ENCODE assay signal across 16 mouse cellular contexts in genomic region chr4:102240754-102241427, GRCm38 (mm10).
DNase-seq lines count a peak whose midpoint lies in the region; ATAC-seq and TF ChIP-seq lines count a peak whose summit lies in the region.
"Had no signal": no experiment of that assay in that cellular context is flagged by ENCODE, and none has a peak within 500 bp of the region (broad histone marks: within the 10 kb centered on the region; RNA-seq: fewer than 3 reads in every experiment).

No protein-coding gene starts in this region.

- H3K4me3 ChIP-seq in forebrain, embryonic 15.5 days, result no peak overlapping the region
- H3K4me3 ChIP-seq in forebrain, embryonic 12.5 days (replicated peaks), result no peak overlapping the region
- H3K4me3 ChIP-seq in layer of hippocampus, adult 2 months, result no peak overlapping the region
- H3K4me3 ChIP-seq in kidney, embryonic 16.5 days (ENCODE audit: low read length), result no peak overlapping the region
- H3K4me3 ChIP-seq: liver, embryonic 12.5 days; midbrain, embryonic 10.5 days had no signal

- peak overlapping the region; percentile 70 for H3K27ac ChIP-seq in forebrain, embryonic 15.5 days (replicated peaks)
- no peak overlapping the region for H3K27ac ChIP-seq in forebrain, embryonic 12.5 days
- peak overlapping the region; percentile 93 for H3K27ac ChIP-seq in layer of hippocampus, adult 2 months
- H3K27ac ChIP-seq in kidney, embryonic 16.5 days (ENCODE audit: low read length), result no peak overlapping the region
- H3K27ac ChIP-seq: liver, embryonic 12.5 days; midbrain, embryonic 10.5 days had no signal

- no peak for TF ChIP-seq CTCF in layer of hippocampus, adult 2 months (conservative IDR thresholded peaks at IDR 0.05)

- ATAC-seq in forebrain, embryonic 15.5 days (replicated peaks), result peak; percentile 10; the same call in 1 of the 2 replicates
- ATAC-seq in forebrain, embryonic 12.5 days (ENCODE audit: low FRiP score), result no peak
- ATAC-seq in kidney, embryonic 16.5 days (ENCODE audit: low FRiP score, low TSS enrichment), result no peak
- ATAC-seq: liver, embryonic 12.5 days; lung, postnatal 0 days had no signal

- H3K36me3 ChIP-seq in forebrain, embryonic 15.5 days, result no peaks in the 10 kb centered on the region
- H3K36me3 ChIP-seq in forebrain, embryonic 12.5 days (replicated peaks), result no peaks in the 10 kb centered on the region
- H3K36me3 ChIP-seq in kidney, embryonic 16.5 days (ENCODE audit: insufficient read depth, low read length), result no peaks in the 10 kb centered on the region
- H3K36me3 ChIP-seq: liver, embryonic 12.5 days; midbrain, embryonic 10.5 days had no signal

- no peak overlapping the region for H3K9ac ChIP-seq in forebrain, embryonic 15.5 days (replicated peaks)
- no peak overlapping the region for H3K9ac ChIP-seq in forebrain, embryonic 12.5 days
- no peak overlapping the region for H3K9ac ChIP-seq in kidney, embryonic 16.5 days (replicated peaks; ENCODE audit: low read length)
- H3K9ac ChIP-seq: hindbrain, embryonic 14.5 days; liver, embryonic 12.5 days had no signal

- no peak overlapping the region for H3K4me2 ChIP-seq in forebrain, embryonic 15.5 days (replicated peaks)
- no peak overlapping the region for H3K4me2 ChIP-seq in forebrain, embryonic 12.5 days
- no peak overlapping the region for H3K4me2 ChIP-seq in kidney, embryonic 16.5 days (replicated peaks; ENCODE audit: low read depth, low read length)
- H3K4me2 ChIP-seq: hindbrain, embryonic 14.5 days; liver, embryonic 12.5 days had no signal

- WGBS in forebrain, embryonic 15.5 days, result 41% methylated on average over 8 of the region's 8 CpGs
- 71% methylated on average over 8 of the region's 8 CpGs for WGBS in forebrain, embryonic 12.5 days
- 61% methylated on average over 8 of the region's 8 CpGs for WGBS in kidney, embryonic 16.5 days

- no peaks in the 10 kb centered on the region for H3K9me3 ChIP-seq in forebrain, embryonic 15.5 days
- H3K9me3 ChIP-seq in forebrain, embryonic 12.5 days, result no peaks in the 10 kb centered on the region
- no peaks in the 10 kb centered on the region for H3K9me3 ChIP-seq in kidney, embryonic 16.5 days (ENCODE audit: low read length)
- H3K9me3 ChIP-seq: liver, embryonic 12.5 days; midbrain, embryonic 10.5 days had no signal

- peaks cover 25% of the 10 kb centered on the region for H3K4me1 ChIP-seq in forebrain, embryonic 15.5 days
- peaks cover 2% of the 10 kb centered on the region for H3K4me1 ChIP-seq in forebrain, embryonic 12.5 days
- H3K4me1 ChIP-seq in kidney, embryonic 16.5 days (ENCODE audit: insufficient read depth, low read length), result peaks cover 3% of the 10 kb centered on the region; the same call in 1 of the 2 replicates
- H3K4me1 ChIP-seq: liver, embryonic 12.5 days had no signal

- H3K27me3 ChIP-seq in forebrain, embryonic 15.5 days, result no peaks in the 10 kb centered on the region
- H3K27me3 ChIP-seq in forebrain, embryonic 12.5 days, result no peaks in the 10 kb centered on the region
- H3K27me3 ChIP-seq in kidney, embryonic 16.5 days (ENCODE audit: insufficient read depth, low read length), result no peaks in the 10 kb centered on the region
- H3K27me3 ChIP-seq: liver, embryonic 12.5 days had no signal

- no peak for DNase-seq in layer of hippocampus, adult 2 months (ENCODE audit: low spot score in 2 of 2)
- DNase-seq in layer of hippocampus, postnatal 36 days, result no peak
- DNase-seq in right cerebral cortex, adult 18-20 months, result peak; percentile 43
- DNase-seq in right cerebral cortex, postnatal 14 days, result no peak
- DNase-seq in cerebellum, adult 18-20 months, result no peak
- DNase-seq: adrenal gland, postnatal 10 days; heart, adult 18-20 months; kidney, adult 2 months; kidney, postnatal 36 days had no signal

Comparison
In these comparisons a context has a peak if more than half of its experiments do, and no peak if none do; other contexts are left out.
1. H3K27ac ChIP-seq: peak in forebrain, embryonic 15.5 days (single experiment) and layer of hippocampus, adult 2 months (single experiment); none in forebrain, embryonic 12.5 days (single experiment) and kidney, embryonic 16.5 days (single experiment).